In genomic region chr5:25010438-25010892, GRCm38 (mm10) we compare ENCODE assay signal across 8 mouse cellular contexts.
DNase-seq lines count a peak whose midpoint lies in the region; ATAC-seq lines count a peak whose summit lies in the region.

No protein-coding gene starts in this region.

- H3K27ac ChIP-seq in forebrain, embryonic 10.5 days, result peak overlapping the region; percentile 51; the same call in 1 of the 2 replicates
- H3K27ac ChIP-seq in heart, embryonic 15.5 days, result no peak overlapping the region
- no peak overlapping the region for H3K27ac ChIP-seq in liver, embryonic 12.5 days
- no peak overlapping the region for H3K27ac ChIP-seq in stomach, embryonic 14.5 days (ENCODE audit: low read length)

- peak overlapping the region; percentile 48 for H3K4me2 ChIP-seq in heart, embryonic 15.5 days
- peak overlapping the region; percentile 56 for H3K4me2 ChIP-seq in liver, embryonic 12.5 days
- H3K4me2 ChIP-seq in stomach, embryonic 14.5 days (replicated peaks; ENCODE audit: low read depth, low read length), result peak overlapping the region; percentile 26; the same call in 1 of the 2 replicates

- H3K27me3 ChIP-seq in forebrain, embryonic 10.5 days (ENCODE audit: poor library complexity, severe bottlenecking), result peaks cover 28% of the 10 kb centered on the region
- H3K27me3 ChIP-seq in heart, embryonic 15.5 days, result no peaks in the 10 kb centered on the region
- peaks cover 25% of the 10 kb centered on the region; the same call in 1 of the 2 replicates for H3K27me3 ChIP-seq in liver, embryonic 12.5 days (replicated peaks)
- no peaks in the 10 kb centered on the region for H3K27me3 ChIP-seq in stomach, embryonic 14.5 days (ENCODE audit: control insufficient read depth, insufficient read depth, low read length)

- peaks cover 38% of the 10 kb centered on the region for H3K4me1 ChIP-seq in forebrain, embryonic 10.5 days
- H3K4me1 ChIP-seq in heart, embryonic 15.5 days (replicated peaks), result peaks cover 38% of the 10 kb centered on the region
- peaks cover 23% of the 10 kb centered on the region for H3K4me1 ChIP-seq in liver, embryonic 12.5 days
- H3K4me1 ChIP-seq in stomach, embryonic 14.5 days (ENCODE audit: control insufficient read depth, insufficient read depth, low read length), result peaks cover 6% of the 10 kb centered on the region; the same call in 1 of the 2 replicates

- 4% methylated on average over 9 of the region's 9 CpGs for WGBS in forebrain, embryonic 10.5 days
- 6% methylated on average over 9 of the region's 9 CpGs for WGBS in heart, embryonic 15.5 days
- WGBS in liver, embryonic 12.5 days (ENCODE audit: insufficient replicate concordance), result 6% methylated on average over 9 of the region's 9 CpGs
- WGBS in stomach, embryonic 14.5 days, result 5% methylated on average over 9 of the region's 9 CpGs

- peak; percentile 89 for ATAC-seq in CD4-positive, CD25-positive, alpha-beta regulatory T cell, adult 4 months
- ATAC-seq in heart, embryonic 15.5 days (replicated peaks; ENCODE audit: insufficient number of reproducible peaks, insufficient read depth, low FRiP score, low read depth), result peak; percentile 45; the same call in 1 of the 2 replicates
- ATAC-seq in liver, embryonic 12.5 days, result peak; percentile 67
- peak; percentile 53 for ATAC-seq in stomach, embryonic 14.5 days (ENCODE audit: insufficient number of reproducible peaks, insufficient read depth, low FRiP score, low read depth)

- H3K4me3 ChIP-seq in forebrain, embryonic 10.5 days, result peak overlapping the region; percentile 32
- no peak overlapping the region for H3K4me3 ChIP-seq in heart, embryonic 15.5 days
- H3K4me3 ChIP-seq in liver, embryonic 12.5 days, result 0 out of 2 replicates have a peak overlapping the region, but pooled peaks have one; percentile 18
- no peak overlapping the region for H3K4me3 ChIP-seq in stomach, embryonic 14.5 days (ENCODE audit: low read depth, low read length)

- peak; percentile 15 for DNase-seq in c-Kit-negative CD71-positive TER-119-positive erythroid progenitor cells, embryonic 14.5 days (ENCODE audit: low read depth, low spot score)
- peak; percentile 88 for DNase-seq in forebrain, embryonic 10.5 days (ENCODE audit: extremely low spot score, low spot score)
- peak; percentile 83 for DNase-seq in kidney, postnatal 14 days
- peak; percentile 63 to 81 for DNase-seq in natural killer cell, adult 2 months (ENCODE audit: low spot score in 2 of 2)

- H3K36me3 ChIP-seq in forebrain, embryonic 10.5 days (replicated peaks), result no peaks in the 10 kb centered on the region
- H3K36me3 ChIP-seq in heart, embryonic 15.5 days, result no peaks in the 10 kb centered on the region
- no peaks in the 10 kb centered on the region for H3K36me3 ChIP-seq in liver, embryonic 12.5 days
- H3K36me3 ChIP-seq in stomach, embryonic 14.5 days (ENCODE audit: control insufficient read depth, insufficient read depth, low read length), result no peaks in the 10 kb centered on the region

- no peaks in the 10 kb centered on the region for H3K9me3 ChIP-seq in forebrain, embryonic 10.5 days
- no peaks in the 10 kb centered on the region for H3K9me3 ChIP-seq in heart, embryonic 15.5 days (replicated peaks)
- no peaks in the 10 kb centered on the region for H3K9me3 ChIP-seq in liver, embryonic 12.5 days (replicated peaks)
- no peaks in the 10 kb centered on the region for H3K9me3 ChIP-seq in stomach, embryonic 14.5 days (ENCODE audit: control insufficient read depth, low read depth, low read length)

- no peak overlapping the region for H3K9ac ChIP-seq in heart, embryonic 15.5 days
- 0 out of 2 replicates have a peak overlapping the region, but pooled peaks have one; percentile 6 for H3K9ac ChIP-seq in liver, embryonic 12.5 days
- no peak overlapping the region for H3K9ac ChIP-seq in stomach, embryonic 14.5 days (replicated peaks; ENCODE audit: low read depth, low read length)

Comparison
In these comparisons a context has a peak if more than half of its experiments do, and no peak if none do; other contexts are left out.
1. DNase-seq: peak in every context shown above with its lines; median percentile 88 in forebrain, embryonic 10.5 days; 83 in kidney, postnatal 14 days; 72 in natural killer cell, adult 2 months; 15 in c-Kit-negative CD71-positive TER-119-positive erythroid progenitor cells, embryonic 14.5 days.
2. H3K4me3 ChIP-seq: peak in forebrain, embryonic 10.5 days (single experiment) and liver, embryonic 12.5 days (single experiment); none in heart, embryonic 15.5 days (single experiment) and stomach, embryonic 14.5 days (single experiment).
3. Peak in every context shown above with its lines, with median percentiles within 50 percentile points of each other: ATAC-seq and H3K4me2 ChIP-seq.